Mouse (Mus musculus) ovary, adult 10 weeks (tissue): ENCODE results near the gene Prokr2. TPM values are rescaled to one million over a fixed set of nuclear protein-coding genes. Genes with fewer than 3 reads are reported as not detected.

Experiments
- polyA plus RNA-seq: library from polyadenylated mRNA; stranded (reverse); fragments of 350-450 nt; fragmentation: Illumina TruSeq; extraction: RNeasy Lipid Tissue Mini Kit (QIAGEN cat#74804); gene quantifications from one replicate; pipeline ENCODE4 v1.2.3, GENCODE M21; 2014

The Prokr2 gene
- 1.7 TPM for polyA plus RNA-seq

DNA sequence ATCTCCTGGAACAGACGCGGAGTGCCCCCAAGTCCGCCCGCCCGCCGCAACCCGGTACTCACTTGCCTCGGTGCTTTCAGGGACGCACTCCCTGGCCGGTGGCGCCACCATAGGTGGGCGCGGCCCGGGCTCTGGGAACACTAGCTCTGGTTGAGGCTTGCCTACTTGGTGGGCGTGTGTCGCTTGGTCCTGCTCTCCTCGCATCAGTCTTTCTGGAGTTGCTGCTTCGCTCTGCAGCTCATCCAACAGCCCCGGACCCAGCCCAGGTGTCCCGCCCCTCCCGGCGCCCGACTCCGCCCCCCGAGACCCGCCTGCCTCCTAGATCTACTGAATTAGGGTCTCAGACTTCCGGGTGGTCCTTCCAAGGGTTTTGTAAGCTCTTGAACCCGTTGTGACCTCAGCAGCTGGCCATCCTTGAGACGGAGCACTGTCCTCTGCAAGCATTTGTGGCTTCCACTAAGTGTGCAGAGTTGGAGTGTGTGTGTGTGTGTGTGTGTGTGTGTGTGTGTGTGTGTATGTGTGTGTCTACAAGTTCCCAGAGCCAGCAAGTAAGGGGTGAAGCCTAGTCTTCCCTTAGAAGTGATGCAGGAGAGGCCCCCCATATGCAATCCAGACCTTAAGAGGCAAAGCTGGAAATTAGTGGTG lies at the start of gene Prokr2:
Prokr2 (minus strand) TSS at position 254 of the 645 bp plus-strand sequence.

Other genes with a start within 250 kb of the Prokr2 start
- gene Slc23a2, start 240.3 kb downstream of the Prokr2 start, polyA plus RNA-seq: 40.7 TPM
- 123 TPM for gene Tmem230, start 137.6 kb downstream of the Prokr2 start, polyA plus RNA-seq
- 362 TPM for gene Pcna, start 132.1 kb downstream of the Prokr2 start, polyA plus RNA-seq
- gene Cds2, start 122.3 kb downstream of the Prokr2 start, polyA plus RNA-seq: 27.7 TPM
- 84.5 TPM for gene Gpcpd1, start 202.3 kb upstream of the Prokr2 start, polyA plus RNA-seq